Mouse (Mus musculus): ENCODE measurements around the gene Bcan.

The Bcan gene

GRCm38 (mm10) chr3:87942471-87942870, 57.6 kb downstream of the Bcan start:
- DNase-seq: no peak

GRCm38 (mm10) chr3:87940611-87941010, 59.4 kb downstream of the Bcan start:
- DNase-seq: no peak

Data from cerebellum, adult 11-12 months (tissue).